Mouse (Mus musculus) testis, adult 2 months (tissue): Measurements from ENCODE around the gene Kcnd3. TPM values are rescaled to one million over a fixed set of nuclear protein-coding genes. Genes with fewer than 3 reads are reported as not detected.
A peak's percentile ranks its signal among the peaks of the same experiment; 100 is the strongest.

ENCODE experiments used
- H3K27ac ChIP-seq: fragments of 200-500 bp; 2 replicates; pipeline ENCODE4 v1.5.1; 2012; ENCODE audit warnings: low read depth, low read length; ENCODE audit not compliant: control insufficient read depth, insufficient read depth
- H3K27me3 ChIP-seq: fragments of 200-500 bp; 2 replicates; pipeline ENCODE4 v1.6.1; 2012; ENCODE audit warnings: mild to moderate bottlenecking, low read length, moderate library complexity; ENCODE audit not compliant: control insufficient read depth, insufficient read depth
- H3K36me3 ChIP-seq: fragments of 200-500 bp; 2 replicates; pipeline ENCODE4 v1.6.1; 2012; ENCODE audit warnings: mild to moderate bottlenecking, low read length; ENCODE audit not compliant: control insufficient read depth, insufficient read depth
- H3K4me1 ChIP-seq: fragments of 200-500 bp; 2 replicates; pipeline ENCODE4 v1.6.1; 2012; ENCODE audit warnings: low read length; ENCODE audit not compliant: control insufficient read depth, insufficient read depth
- H3K4me3 ChIP-seq: fragments of 200-500 bp; 2 replicates; pipeline ENCODE4 v1.5.1; 2012; ENCODE audit warnings: low read depth, mild to moderate bottlenecking, low read length, moderate library complexity, mixed read lengths; ENCODE audit not compliant: control insufficient read depth
- CTCF ChIP-seq: fragments of 200-500 bp; IDR thresholded peaks from 2 replicates; pipeline ENCODE4 v1.5.1; 2012; ENCODE audit warnings: low read depth, mild to moderate bottlenecking, inconsistent platforms, low read length, moderate library complexity; ENCODE audit not compliant: control insufficient read depth, insufficient read depth, insufficient replicate concordance
- POLR2A ChIP-seq: fragments of 200-500 bp; IDR thresholded peaks from 2 replicates; pipeline ENCODE4 v1.6.1; 2012; ENCODE audit warnings: low read depth, mild to moderate bottlenecking, inconsistent platforms, low read length, moderate library complexity; ENCODE audit not compliant: control insufficient read depth
- polyA plus RNA-seq: library from polyadenylated mRNA; depleted of rRNA; stranded (reverse); fragments of >200 nt; gene quantifications from 2 replicates; pipeline ENCODE4 v1.2.3, GENCODE M21; 2012

The Kcnd3 gene
- polyA plus RNA-seq, 1 experiment = 4.6 TPM

- Histone ChIP-seq H3K36me3 (no peaks in the 10 kb centered on the region), H3K27me3 (no peaks in the 10 kb centered on the region), H3K4me3 (no peak overlapping the region), H3K4me1 (no peaks in the 10 kb centered on the region), H3K27ac (no peak overlapping the region)
- TF ChIP-seq CTCF (no peak), POLR2A (no peak)
Observed at GRCm38 (mm10) chr3:105466538-105466937, 14.4 kb downstream of the Kcnd3 start.

DNA sequence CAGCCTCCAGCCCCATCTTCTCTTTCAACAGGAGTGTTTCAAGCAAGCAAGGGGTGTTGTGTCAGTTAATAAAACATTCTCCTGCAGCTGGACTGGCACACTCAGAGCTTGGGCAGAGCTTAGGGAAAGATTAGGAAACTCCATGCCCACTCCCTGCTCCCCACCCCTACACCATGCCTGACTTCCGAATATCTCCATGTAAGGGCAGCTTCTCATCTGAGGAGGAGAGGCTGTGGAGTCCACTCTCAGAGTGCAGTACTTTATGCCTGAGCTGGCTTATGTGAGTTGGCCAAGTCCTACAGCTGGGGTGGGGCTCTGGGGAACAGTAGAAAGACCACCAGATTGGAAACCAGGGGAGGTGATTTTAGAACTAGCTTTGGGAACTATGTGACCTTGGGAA lies 20.4 kb downstream of the Kcnd3 start:
- TF ChIP-seq POLR2A (no peak), CTCF (no peak)
- no peaks in the 10 kb centered on the region for H3K27me3 ChIP-seq
- no peak overlapping the region for H3K27ac ChIP-seq
- H3K36me3 ChIP-seq = no peaks in the 10 kb centered on the region
- H3K4me1 ChIP-seq = no peaks in the 10 kb centered on the region; the same call in 1 of the 2 replicates
- H3K4me3 ChIP-seq = no peak overlapping the region

DNA sequence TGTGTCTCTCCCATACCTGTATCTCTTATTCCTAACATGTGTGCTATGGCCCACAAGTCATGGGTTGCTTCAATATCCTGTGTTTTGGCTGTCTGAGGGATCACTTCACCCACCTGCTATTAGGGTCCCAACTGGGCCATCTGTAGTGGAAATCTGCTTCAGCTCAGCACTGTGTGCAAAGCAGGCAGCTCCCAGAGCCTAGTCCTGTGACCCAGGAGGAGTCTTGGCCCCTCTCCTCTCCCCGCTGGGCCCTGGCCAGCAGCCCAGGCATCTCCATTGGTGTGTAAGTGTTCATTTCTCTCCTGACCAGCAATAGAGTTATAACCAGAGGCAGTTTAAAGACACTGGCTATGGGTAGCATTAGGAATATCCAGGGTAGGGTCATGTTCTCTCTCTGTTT lies 24.3 kb downstream of the Kcnd3 start:
- Histone ChIP-seq H3K36me3 (no peaks in the 10 kb centered on the region), H3K27me3 (no peaks in the 10 kb centered on the region), H3K4me1 (no peaks in the 10 kb centered on the region; the same call in 1 of the 2 replicates), H3K4me3 (no peak overlapping the region), H3K27ac (no peak overlapping the region)
- TF ChIP-seq CTCF = no peak
- no peak for TF ChIP-seq POLR2A

- no peaks in the 10 kb centered on the region for H3K27me3 ChIP-seq
- H3K27ac ChIP-seq = no peak overlapping the region
- no peak overlapping the region for H3K4me3 ChIP-seq
- H3K4me1 ChIP-seq = no peaks in the 10 kb centered on the region
- no peaks in the 10 kb centered on the region for H3K36me3 ChIP-seq
- no peak for TF ChIP-seq CTCF
- no peak for TF ChIP-seq POLR2A
Observed at GRCm38 (mm10) chr3:105478876-105479275, 26.7 kb downstream of the Kcnd3 start.

GRCm38 (mm10) chr3:105481419-105481818 lies 29.3 kb downstream of the Kcnd3 start:
- Histone ChIP-seq H3K27ac (no peak overlapping the region), H3K36me3 (no peaks in the 10 kb centered on the region), H3K27me3 (no peaks in the 10 kb centered on the region), H3K4me3 (no peak overlapping the region), H3K4me1 (no peaks in the 10 kb centered on the region; the same call in 1 of the 2 replicates)
- TF ChIP-seq CTCF (no peak), POLR2A (no peak)

DNA sequence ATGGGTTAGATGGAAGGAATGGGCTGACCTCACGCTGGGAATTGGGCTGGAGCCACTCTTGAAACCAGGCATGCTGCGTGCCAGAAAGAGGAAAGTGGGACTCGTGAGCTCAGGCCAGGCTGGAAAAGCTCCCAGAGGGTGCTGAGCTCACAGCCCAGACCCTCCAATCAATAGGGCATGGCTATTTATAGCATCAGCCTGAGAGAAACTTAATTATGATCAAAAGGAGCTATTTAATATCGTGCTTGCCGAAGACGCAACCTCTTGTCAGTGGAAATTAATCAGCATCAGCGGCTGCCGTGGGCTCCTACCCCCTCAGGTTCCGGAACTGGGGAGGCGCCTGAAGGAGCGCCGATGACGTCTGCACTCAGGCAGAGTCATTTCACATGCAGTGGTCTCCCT lies 31.5 kb downstream of the Kcnd3 start:
- H3K27me3 ChIP-seq = no peaks in the 10 kb centered on the region
- no peak for TF ChIP-seq CTCF
- no peak for TF ChIP-seq POLR2A
- no peaks in the 10 kb centered on the region for H3K36me3 ChIP-seq
- no peaks in the 10 kb centered on the region; the same call in 1 of the 2 replicates for H3K4me1 ChIP-seq
- no peak overlapping the region for H3K27ac ChIP-seq
- H3K4me3 ChIP-seq = no peak overlapping the region

GRCm38 (mm10) chr3:105487171-105487570 lies 35.0 kb downstream of the Kcnd3 start:
- Histone ChIP-seq H3K4me1 (no peaks in the 10 kb centered on the region; the same call in 1 of the 2 replicates), H3K27ac (no peak overlapping the region), H3K4me3 (peak overlapping the region; percentile 9), H3K36me3 (no peaks in the 10 kb centered on the region), H3K27me3 (no peaks in the 10 kb centered on the region)
- no peak for TF ChIP-seq CTCF
- TF ChIP-seq POLR2A = no peak

DNA sequence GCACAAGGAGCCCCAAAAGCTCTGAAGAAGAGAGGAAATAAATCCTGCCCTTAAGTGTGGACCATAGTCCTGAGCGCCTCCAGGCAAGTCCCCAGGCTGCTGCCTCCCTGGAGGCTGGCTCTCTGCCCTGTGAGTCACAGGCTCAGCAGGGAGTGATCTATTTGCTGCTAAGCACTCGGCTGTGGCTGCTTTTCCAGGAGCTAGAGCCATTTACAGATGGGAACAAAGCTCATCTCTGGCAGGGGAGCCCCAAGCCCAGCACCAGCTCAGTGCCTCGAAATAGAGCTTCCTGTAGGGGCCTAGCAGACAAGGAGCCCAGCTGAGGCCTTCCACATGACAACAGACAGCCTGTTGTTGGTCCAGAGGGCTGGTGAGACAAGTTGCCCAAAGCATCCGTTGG lies 37.5 kb downstream of the Kcnd3 start:
- no peaks in the 10 kb centered on the region for H3K27me3 ChIP-seq
- TF ChIP-seq POLR2A = no peak
- no peak for TF ChIP-seq CTCF
- H3K4me3 ChIP-seq = no peak overlapping the region
- no peak overlapping the region for H3K27ac ChIP-seq
- no peaks in the 10 kb centered on the region; the same call in 1 of the 2 replicates for H3K4me1 ChIP-seq
- no peaks in the 10 kb centered on the region for H3K36me3 ChIP-seq
